ENCODE assay signal across 22 mouse cellular contexts in genomic region chr5:57750320-57750719, GRCm38 (mm10). TPM values are rescaled to one million over a fixed set of nuclear protein-coding genes. Genes with fewer than 3 reads are reported as not detected.
DNase-seq lines count a peak whose midpoint lies in the region; ATAC-seq lines count a peak whose summit lies in the region.
"Had no signal": no experiment of that assay in that cellular context is flagged by ENCODE, and none has a peak within 500 bp of the region (broad histone marks: within the 10 kb centered on the region; RNA-seq: fewer than 3 reads in every experiment).

No protein-coding gene starts in this region.

- peak; percentile 99 for ATAC-seq in frontal cortex, adult (ENCODE audit: low TSS enrichment)
- ATAC-seq in hindbrain, embryonic 13.5 days (ENCODE audit: low FRiP score) = no peak
- ATAC-seq: activated CD4-positive, CD25-positive, alpha-beta regulatory T cell, adult 4 months; CD4-positive, CD25-positive, alpha-beta regulatory T cell, adult 4 months; Patski had no signal

- H3K27ac ChIP-seq in hindbrain, embryonic 13.5 days = no peak overlapping the region

- H3K36me3 ChIP-seq in hindbrain, embryonic 13.5 days = no peaks in the 10 kb centered on the region

- H3K4me3 ChIP-seq in hindbrain, embryonic 13.5 days = no peak overlapping the region

- 90% methylated on average over 1 of the region's 1 CpGs for WGBS in hindbrain, embryonic 13.5 days

- no peak for DNase-seq in frontal cortex, postnatal 14 days (ENCODE audit: low spot score in 2 of 2)
- peak; percentile 36 for DNase-seq in brain, adult 2 months (ENCODE audit: low read depth, low spot score)
- DNase-seq in telencephalon, adult 2 months (ENCODE audit: low read depth, low spot score) = peak; percentile 38
- DNase-seq in right cerebral cortex, postnatal 36 days (ENCODE audit: low spot score in 2 of 2) = no peak
- DNase-seq: adrenal gland, adult 2 months; adrenal gland, adult 8-10 months; adrenal gland, postnatal 10 days; adrenal gland, postnatal 14 days; adrenal gland, postnatal 25 days; adrenal gland, postnatal 36 days; B cell, adult 2 months; cerebellum, adult 11 months; cerebellum, adult 11-12 months; cerebellum, adult 18-20 months; cerebellum, adult 2 months had no signal

- H3K9ac ChIP-seq in hindbrain, embryonic 13.5 days = no peak overlapping the region

- H3K4me1 ChIP-seq in hindbrain, embryonic 13.5 days (replicated peaks) = no peaks in the 10 kb centered on the region

- no peaks in the 10 kb centered on the region for H3K9me3 ChIP-seq in hindbrain, embryonic 13.5 days
- H3K9me3 ChIP-seq: G1E had no signal

- no peak overlapping the region for H3K4me2 ChIP-seq in hindbrain, embryonic 13.5 days

- H3K27me3 ChIP-seq in hindbrain, embryonic 13.5 days = no peaks in the 10 kb centered on the region
- H3K27me3 ChIP-seq: CH12.LX, Patski had no signal

RNA-seq across cellular contexts. Expression of gene Pcdh7, which starts 32.6 kb away (rescaled TPM):
- polyA plus RNA-seq in hindbrain, embryonic 13.5 days (2015; fragmentation: Nextera tagmentation; extraction: Ambion mirVana) = 20.0 and 22.6 TPM in 2 replicates
- polyA plus RNA-seq: activated CD4-positive, CD25-positive, alpha-beta regulatory T cell, adult 4 months had no signal

Comparison
In these comparisons a context has a peak if more than half of its experiments do, and no peak if none do; other contexts are left out.
1. DNase-seq: peak in brain, adult 2 months (single experiment) and telencephalon, adult 2 months (single experiment); none in frontal cortex, postnatal 14 days (0 of 2) and right cerebral cortex, postnatal 36 days (0 of 2).